Mouse (Mus musculus): ENCODE measurements around the gene Zar1.
"Not testable (repeated sequence)": the region's sequence is repeated elsewhere in the genome, so short reads cannot be mapped to it uniquely, and the experiment has no call there.

Zar1 gene

DNA sequence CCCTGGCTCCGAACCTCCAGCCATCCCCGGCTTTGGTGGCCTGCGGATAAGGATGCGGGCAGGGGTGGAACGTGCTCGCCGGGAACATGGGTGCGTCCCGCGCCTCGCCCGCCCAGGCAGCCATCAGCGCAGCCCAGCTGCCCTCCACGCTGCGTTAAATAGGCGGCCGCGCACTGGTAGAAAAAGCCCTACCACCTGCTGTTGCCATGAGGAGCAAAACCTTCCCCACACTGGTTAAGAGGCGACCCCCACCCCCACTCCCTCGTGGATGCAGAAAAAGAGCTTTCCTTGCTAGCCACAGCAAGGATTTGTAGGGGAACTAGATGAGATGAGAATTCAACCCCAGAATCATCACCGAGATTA lies at the start of gene Zar1:
Gene Zar1, minus strand, starts transcription at position 285 of the 363 bp plus-strand sequence.
- not testable (repeated sequence) for DNase-seq (ENCODE audit: low read depth, low spot score)

DNA sequence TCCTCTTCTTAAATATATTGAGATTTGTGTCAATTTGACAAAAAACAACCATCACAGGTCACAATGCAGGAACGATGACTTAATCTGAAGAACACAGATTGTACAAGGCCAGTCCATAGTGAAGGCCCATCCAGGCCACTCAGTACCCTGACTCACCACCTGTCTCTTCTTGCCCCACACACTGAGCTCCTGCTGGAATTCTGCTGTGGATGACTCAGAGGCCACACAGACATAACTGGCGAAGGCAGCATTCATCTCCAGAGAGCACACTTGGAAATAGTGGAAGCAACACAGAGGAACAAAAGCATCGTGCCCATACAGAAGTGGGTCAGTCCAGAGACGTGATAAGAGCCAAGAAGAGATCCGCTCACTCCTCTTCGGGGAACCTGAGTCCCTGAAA lies 49.0 kb upstream of the Zar1 start:
- DNase-seq (ENCODE audit: low read depth, low spot score), result no peak

DNA sequence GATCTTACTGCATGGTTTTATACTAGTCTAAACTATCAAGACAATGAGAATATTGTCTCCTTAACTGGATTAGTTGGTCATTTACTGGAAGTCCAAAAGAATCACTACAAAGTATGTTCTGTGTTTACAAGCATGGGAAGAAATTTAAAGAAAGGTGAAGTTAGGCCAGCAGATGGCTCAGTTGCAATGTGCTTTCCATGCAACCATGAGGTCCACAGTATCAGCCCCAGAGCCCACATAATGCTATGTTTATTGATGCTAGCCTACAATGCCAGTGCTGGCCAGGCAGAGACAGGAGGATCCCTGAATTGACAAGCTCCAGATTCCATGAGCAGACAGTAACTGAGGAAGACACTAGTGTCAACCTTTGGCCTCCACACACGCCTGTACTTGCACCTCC lies 40.0 kb upstream of the Zar1 start:
- DNase-seq (ENCODE audit: low read depth, low spot score), result no peak

DNA sequence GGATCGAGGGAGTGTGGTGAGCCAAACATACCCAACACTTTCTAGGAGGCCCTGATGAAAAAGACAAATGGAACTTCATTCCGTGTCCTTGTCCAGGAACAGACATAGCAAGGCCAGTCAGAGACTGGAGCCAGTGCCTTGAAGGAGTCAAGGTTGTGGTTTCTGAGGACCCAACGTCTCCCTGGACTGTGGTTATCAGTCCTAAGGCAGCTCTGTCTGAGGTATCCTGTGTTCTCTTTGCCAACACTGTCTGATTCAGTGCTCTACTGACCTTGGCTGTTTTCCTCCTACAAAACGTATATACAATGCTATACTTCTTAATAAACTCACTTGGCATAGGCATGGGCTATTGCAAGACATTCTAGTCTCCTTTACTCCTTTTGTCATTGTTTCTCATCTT lies 36.4 kb upstream of the Zar1 start:
- DNase-seq (ENCODE audit: low read depth, low spot score), result no peak

DNA sequence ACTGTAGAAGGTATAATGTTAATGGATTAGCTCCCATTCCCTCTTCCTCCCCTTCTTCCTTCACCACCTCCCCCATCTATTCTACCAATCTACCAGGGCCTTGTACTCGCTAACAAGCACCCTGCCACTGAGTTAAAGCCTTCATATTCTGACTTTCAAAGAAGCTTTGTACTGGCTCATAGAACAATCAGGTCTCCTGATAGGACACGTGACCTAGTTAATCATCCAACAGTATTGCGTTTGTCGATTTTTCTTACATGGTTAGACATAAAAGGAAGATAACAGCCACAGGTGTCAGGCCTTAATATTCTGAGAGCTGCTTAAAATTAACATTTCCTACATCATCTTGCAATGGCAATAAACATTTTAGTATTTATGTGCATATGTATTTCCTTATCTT lies 22.1 kb upstream of the Zar1 start:
- DNase-seq (ENCODE audit: low read depth, low spot score), result no peak

DNA sequence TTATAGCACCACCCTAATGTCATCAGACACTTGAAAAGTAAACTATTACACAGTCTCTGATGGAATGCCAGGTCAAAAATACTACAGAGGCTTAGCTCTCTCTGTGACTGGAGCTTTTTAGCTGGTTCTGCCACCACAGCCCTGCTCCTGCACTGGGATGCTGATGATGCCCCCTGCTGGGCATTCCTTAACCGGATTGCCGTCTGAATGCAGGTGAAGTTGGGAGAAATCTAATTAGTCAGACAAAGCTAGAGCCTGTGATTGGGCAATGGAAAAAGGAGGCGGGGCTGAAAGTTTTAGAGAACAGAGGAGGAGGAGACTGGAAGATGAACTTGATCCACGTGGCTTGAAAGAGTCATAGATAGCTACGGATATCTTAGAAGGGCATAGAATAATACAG lies 20.0 kb upstream of the Zar1 start:
- no peak for DNase-seq (ENCODE audit: low read depth, low spot score)

DNA sequence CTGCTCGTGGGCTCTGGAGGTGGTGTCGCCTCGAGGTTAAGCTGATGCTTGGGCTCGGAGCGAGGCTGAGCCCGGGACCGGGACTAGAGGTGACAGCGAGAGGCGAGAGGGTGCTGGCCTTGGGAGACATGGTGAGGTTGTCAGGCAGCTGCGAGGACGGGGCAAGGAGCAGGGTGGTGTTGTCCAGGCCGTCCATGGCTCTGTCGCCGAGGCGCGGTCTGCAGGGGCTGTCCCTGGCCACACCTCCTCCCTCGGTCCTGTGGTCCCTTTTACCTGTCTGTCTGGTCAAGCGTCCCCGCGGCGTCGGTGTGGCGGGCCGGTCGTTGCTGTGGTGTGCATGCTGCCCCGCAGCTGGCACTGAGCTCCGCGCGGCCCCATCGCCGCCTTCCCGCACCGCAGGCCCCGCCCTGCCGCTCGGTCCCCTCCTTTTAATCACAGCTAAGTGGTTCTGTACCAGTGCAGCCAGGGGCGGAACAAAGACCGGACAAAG lies 6.2 kb upstream of the Zar1 start, which contains the start of gene Gm5868:
Gene Gm5868, minus strand, starts transcription at position 360 of the 490 bp plus-strand sequence.
- DNase-seq (ENCODE audit: low read depth, low spot score), result no peak

DNA sequence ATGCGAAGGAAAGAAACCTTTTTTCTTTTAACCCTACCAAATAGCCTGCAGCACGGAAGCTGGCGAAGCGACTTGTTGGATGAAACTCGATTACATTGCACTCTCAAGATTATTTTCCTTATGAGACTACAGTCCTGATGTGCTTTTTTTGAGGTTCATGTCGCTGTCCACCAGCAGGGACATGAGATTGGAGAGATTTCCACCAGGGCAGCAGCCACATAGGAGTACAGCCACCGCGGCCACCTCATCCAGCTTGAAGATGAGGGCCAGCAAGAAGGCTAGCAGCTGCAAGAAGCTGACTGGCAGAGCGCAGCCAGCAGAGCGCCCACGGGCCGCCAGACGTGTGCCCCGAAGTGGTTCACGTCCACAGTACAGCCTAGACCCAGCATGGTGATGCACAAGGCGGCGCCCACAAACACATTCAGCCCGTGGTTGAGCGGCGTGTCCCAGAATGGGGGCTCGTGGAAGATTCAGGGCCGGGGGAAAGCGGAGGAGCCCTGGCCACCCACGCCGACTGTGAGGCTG lies 5.7 kb upstream of the Zar1 start:
- DNase-seq (ENCODE audit: low read depth, low spot score), result not testable (repeated sequence)

DNA sequence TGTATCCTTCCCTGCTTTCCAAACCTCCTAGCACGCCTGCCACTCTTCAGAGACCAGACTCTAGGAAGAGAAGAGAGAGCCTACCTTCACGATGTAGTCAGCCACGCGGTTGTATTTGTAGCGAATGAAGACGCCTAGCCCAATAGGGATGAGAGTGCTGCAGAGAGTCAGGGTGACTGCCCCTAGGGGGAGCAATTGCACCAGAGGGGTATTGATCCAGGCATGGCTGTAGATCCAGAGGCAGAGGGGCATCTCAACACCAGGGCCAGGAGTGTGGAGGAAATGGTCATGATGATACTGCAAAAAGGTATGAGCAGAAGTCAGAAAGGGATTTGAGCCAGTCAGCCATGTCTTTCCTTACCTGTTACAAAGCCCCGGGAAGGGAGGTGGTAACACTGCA lies 5.1 kb upstream of the Zar1 start:
- not testable (repeated sequence) for DNase-seq (ENCODE audit: low read depth, low spot score)

DNA sequence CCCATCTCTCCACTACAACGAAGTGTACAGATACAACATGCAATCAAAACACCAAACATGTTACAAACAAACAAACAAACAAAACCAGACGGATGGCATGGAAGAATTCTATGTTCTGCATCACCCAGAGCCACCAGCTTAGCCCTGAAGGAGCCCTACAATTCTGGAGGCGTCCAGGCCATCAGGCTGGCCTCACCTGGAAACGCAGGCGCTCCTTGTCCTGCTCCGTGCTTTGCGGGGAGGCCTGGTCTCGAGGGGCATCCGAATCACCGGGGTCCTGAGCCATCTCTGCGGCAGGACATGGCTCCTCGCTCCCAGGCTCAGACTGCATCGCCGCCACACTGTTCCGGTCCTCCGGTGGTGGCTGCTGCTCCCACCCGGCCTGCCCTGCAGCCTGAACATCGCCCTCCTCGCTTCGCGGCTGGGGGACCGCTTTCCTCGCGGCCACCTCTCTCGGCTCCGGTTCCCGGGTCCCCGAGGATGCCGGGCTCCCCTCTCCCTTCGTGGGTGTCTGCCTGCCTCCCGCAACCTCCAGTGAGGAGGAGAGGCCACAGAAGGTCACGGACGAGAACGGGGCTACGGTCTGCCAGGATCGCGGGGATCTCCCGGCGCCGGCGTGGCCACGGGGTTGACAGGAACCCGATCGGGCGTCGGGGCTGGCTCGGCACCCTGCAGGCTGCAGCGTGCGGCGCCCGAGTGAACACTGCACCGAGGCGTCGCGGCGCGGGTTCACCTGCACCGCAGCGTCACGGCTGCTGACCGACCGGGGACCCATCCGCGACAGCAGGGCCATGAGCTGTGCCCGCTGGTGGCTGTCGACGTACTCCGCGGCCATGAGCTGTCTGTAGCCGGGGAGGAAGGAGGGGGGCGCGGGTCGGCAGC lies 725 bp downstream of the Zar1 start:
- DNase-seq (ENCODE audit: low read depth, low spot score), result not testable (repeated sequence)

DNA sequence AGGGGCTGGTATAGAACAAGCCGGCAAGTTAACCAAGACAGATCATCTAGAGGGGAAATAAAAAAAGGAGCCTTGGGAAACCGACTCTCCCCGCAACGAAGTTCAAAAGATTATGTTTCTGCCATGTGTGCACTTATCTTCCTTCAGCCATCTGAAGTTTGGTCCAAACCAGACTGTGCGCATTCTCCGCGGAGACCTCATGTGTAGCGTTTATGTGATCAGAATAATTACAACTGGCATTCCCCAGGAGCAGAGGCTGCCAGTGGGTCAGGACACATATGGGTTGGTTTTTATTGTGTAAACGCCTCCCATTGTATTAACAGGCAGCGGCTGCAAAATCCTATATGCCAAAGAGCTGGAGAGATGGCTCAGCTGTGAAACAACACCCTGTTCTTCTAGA lies 1.5 kb downstream of the Zar1 start:
- not testable (repeated sequence) for DNase-seq (ENCODE audit: low read depth, low spot score)

DNA sequence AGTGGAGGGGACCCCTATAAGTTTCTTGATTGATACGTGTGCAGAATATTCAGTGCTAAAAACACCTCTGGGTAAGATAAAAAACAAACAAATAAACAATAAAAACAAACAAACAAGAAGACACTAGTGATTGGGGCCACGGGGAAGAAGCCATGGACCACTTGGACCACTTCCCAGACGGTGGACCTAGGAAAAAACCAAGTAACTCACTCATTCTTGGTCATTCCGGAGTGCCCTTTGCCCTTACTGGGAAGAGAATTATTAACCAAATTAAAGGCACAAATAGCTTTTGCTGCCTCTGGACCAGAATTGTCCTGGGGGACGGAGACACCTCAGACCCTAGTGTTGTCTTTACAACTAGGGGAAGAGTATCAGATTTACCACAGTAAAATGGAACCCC lies 15.4 kb downstream of the Zar1 start:
- no peak for DNase-seq (ENCODE audit: low read depth, low spot score)

DNA sequence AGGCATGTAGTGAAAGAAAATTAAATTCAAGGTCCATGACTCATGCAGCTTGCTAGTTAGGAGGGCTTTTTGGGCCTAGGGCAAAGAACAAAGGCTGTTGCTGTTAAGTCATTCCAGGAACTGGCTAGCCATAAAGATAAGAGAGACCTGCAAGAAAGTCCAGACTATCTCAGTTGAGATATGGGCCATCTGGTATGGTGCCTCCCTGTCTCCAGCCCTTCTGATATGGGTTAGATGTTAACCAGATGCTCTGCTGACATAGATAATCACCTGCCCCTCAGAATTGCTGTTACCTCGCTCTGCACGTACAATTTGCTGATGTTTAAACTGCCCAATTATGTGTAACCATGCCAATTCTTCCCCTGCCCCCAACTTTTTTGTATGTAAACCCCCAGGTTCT lies 17.9 kb downstream of the Zar1 start:
- not testable (repeated sequence) for DNase-seq (ENCODE audit: low read depth, low spot score)

DNA sequence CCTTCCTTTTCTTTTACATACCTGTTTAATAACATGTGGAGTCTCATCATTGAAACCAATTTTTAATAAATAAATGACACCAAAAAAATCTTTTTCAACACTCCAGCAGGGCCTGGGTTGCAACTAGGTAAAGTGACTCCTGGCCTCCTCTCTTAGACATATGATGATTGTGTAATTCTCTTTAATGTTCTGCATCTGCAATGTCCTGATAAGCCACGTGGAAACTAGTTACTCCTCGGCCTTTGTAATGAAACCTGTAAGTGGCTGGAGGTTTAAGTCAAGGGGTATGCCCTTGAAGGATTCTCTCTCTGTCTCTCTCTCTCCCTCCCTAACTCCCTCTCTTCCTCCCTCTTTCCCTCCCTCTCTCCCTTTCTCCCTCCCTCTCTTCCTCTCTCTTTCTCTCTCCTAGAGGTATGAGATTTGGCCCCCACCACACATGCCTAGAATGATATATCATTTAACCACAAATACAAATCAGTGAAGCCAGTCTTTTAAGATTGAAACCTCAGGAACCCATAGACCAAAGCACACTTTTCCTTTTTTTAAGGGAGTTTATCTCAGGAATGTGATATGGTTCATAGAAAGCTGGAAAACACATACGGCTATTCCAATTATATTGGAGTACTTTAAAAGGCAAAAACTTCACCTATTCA lies 20.0 kb downstream of the Zar1 start:
- no peak for DNase-seq (ENCODE audit: low read depth, low spot score)

DNA sequence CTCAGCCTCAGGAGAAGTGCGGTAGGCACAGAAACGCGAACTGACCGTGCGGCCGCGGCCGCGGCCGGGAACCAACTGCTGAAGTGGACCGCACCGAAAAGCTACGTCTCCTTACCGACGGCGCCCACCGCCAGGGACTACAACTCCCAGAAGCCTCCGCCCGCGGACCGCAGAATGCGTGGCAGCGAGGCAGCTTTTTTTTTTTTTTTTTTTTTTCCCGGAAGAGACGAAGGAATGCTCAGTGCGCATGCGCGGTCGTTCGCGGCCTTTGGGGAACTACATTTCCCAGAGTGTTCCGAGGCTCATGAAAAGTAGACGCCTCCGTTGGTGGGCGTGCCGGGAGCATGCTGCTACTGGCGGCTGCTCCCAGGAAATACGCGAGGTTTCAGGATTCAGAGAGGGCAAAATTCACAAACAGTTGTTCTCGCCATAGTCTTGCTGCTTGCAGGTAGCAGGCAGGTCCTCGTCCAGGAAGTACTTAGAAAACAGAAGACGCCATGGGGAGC lies 21.5 kb downstream of the Zar1 start, which contains the start of gene Nfxl1:
Gene Nfxl1, minus strand, starts transcription at position 141 of the 506 bp plus-strand sequence.
- DNase-seq (ENCODE audit: low read depth, low spot score), result peak; percentile 97

DNA sequence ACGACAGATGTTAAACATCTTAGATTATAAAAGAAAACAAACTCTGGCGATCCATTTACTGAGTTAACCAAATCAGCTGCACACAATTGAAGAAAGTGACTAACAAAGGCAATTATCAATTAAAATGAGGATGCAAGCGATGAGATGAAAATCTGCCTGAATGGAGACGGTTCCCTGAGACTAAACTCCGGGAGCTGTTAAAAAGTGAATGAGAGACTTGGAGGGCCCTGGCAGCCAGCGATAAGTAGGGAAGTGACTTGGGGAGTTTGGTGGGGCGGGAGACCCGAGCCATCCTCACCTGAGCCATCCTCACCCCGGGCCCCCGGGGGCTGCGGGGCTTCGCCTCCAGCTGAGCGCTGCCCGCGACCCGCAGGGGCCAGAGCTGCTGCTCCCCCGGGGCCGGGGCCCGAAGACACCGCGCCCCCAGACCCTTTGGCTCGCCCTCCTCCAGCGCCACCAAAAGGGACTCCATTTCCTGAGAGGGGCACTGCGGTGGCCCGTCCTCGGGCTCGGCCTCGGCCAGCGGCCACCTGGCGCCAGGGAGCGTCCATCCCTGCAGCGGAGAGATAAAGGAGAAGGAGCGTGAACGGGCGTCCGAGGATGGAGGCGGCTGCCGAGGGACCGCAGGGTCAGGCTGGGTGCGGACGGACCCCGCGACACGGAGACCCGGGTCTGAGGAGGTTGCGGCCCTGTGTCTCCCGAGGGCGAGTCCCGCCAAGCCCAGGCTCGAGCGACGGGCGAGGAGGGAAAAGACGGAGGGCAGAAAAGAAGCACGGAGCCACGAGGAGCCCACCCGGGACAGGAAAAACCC lies 22.1 kb downstream of the Zar1 start:
- no peak for DNase-seq (ENCODE audit: low read depth, low spot score)

DNA sequence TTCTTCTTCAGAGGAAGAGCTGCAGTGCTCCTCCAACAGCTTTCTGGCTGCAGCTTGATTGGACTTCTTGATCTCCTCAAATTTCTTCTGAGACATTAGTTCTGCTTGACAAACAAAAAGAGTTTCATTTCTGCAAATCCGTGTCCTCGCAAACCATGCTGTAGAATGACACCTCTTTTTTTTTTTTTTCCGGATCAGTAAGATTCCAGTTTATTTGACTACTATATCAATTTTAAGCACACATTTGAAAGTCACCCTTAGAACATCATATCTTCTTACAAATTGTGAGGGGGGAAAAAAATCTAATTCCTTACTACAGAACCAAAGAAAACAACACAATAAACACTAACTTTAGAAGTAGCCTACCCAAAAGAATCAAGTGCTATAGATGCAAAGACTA lies 24.8 kb downstream of the Zar1 start:
- no peak for DNase-seq (ENCODE audit: low read depth, low spot score)

DNA sequence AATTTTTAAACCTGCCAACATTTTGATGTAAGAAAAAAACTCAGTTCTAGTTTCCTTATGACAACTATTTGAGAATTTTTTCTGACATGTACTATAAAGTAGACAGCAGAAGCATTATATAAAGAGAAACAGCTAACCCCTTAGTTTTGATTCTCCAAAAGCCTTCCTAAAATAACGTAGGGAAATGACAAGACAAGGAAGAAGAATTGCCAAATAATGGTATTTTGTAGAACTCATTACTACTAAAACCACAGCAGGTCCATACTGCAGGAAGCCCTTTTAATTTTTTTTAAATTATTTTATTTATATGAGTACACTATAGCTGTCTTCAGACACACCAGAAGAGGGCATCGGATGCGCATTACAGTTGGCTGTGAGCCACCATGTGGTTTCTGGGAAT lies 29.8 kb downstream of the Zar1 start:
- DNase-seq (ENCODE audit: low read depth, low spot score), result no peak

DNA sequence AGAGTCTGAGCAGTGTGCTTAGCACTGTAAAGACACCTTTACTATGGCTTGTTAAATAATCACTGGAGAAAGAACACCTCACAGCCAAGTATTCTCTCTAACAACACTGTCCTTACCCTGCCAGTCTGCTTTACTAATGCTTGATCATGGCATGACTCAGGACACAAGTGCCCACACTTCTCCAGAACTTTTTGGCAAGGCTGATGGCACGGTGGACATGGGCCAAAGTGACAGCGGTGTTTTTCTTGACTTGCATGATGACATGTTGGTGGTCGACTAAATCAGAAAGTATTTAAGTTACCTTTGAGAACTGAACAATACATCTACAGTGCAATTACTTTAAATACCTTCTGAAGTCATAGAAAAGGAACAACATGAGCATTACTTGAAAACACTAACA lies 52.2 kb downstream of the Zar1 start:
- DNase-seq (ENCODE audit: low read depth, low spot score), result no peak
